Mouse (Mus musculus): ENCODE data around the gene Plpp2.

Gene Plpp2

GRCm38 (mm10) chr10:79548971-79549723 is 15.6 kb upstream of the Plpp2 start:
- no peak for DNase-seq

- DNase-seq: no peak
Observed at GRCm38 (mm10) chr10:79548546-79548945, 14.9 kb upstream of the Plpp2 start.

GRCm38 (mm10) chr10:79547148-79547675 is 13.6 kb upstream of the Plpp2 start:
- no peak for DNase-seq

- no peak for DNase-seq
Observed at GRCm38 (mm10) chr10:79546483-79546882, 12.9 kb upstream of the Plpp2 start.

- DNase-seq: no peak
Observed at GRCm38 (mm10) chr10:79545891-79546290, 12.3 kb upstream of the Plpp2 start.

- DNase-seq: no peak
Observed at GRCm38 (mm10) chr10:79544631-79545030, 11.0 kb upstream of the Plpp2 start.

- no peak for DNase-seq
Observed at GRCm38 (mm10) chr10:79543884-79544597, 10.4 kb upstream of the Plpp2 start.

- DNase-seq: no peak
Observed at GRCm38 (mm10) chr10:79542171-79542570, 8.6 kb upstream of the Plpp2 start.

GRCm38 (mm10) chr10:79541522-79541921 is 7.9 kb upstream of the Plpp2 start:
- no peak for DNase-seq

- DNase-seq: peak; percentile 34 to 47
Observed at GRCm38 (mm10) chr10:79540746-79541145, 7.2 kb upstream of the Plpp2 start.

GRCm38 (mm10) chr10:79539701-79540495 is 6.3 kb upstream of the Plpp2 start:
- no peak for DNase-seq

- no peak for DNase-seq
Observed at GRCm38 (mm10) chr10:79538873-79539272, 5.3 kb upstream of the Plpp2 start.

- DNase-seq: no peak
Observed at GRCm38 (mm10) chr10:79538323-79538722, 4.7 kb upstream of the Plpp2 start.

- DNase-seq: no peak
Observed at GRCm38 (mm10) chr10:79537781-79538180, 4.2 kb upstream of the Plpp2 start.

- no peak for DNase-seq
Observed at GRCm38 (mm10) chr10:79537271-79537670, 3.7 kb upstream of the Plpp2 start.

- no peak for DNase-seq
Observed at GRCm38 (mm10) chr10:79536461-79537080, 3.0 kb upstream of the Plpp2 start.

- no peak for DNase-seq
Observed at GRCm38 (mm10) chr10:79535431-79535830, 1.8 kb upstream of the Plpp2 start.

GRCm38 (mm10) chr10:79534426-79534825 is 830 bp upstream of the Plpp2 start:
- no peak for DNase-seq

- DNase-seq: no peak
Observed at GRCm38 (mm10) chr10:79532678-79533077, 918 bp downstream of the Plpp2 start.

- no peak for DNase-seq
Observed at GRCm38 (mm10) chr10:79531593-79531992, 2.0 kb downstream of the Plpp2 start.

GRCm38 (mm10) chr10:79530721-79531120 is 2.9 kb downstream of the Plpp2 start:
- no peak for DNase-seq

- no peak for DNase-seq
Observed at GRCm38 (mm10) chr10:79530241-79530640, 3.4 kb downstream of the Plpp2 start.

- DNase-seq: no peak
Observed at GRCm38 (mm10) chr10:79528081-79528480, 5.5 kb downstream of the Plpp2 start.

Measured in cerebellum, adult 18-20 months (tissue).